Mouse (Mus musculus): ENCODE measurements around the gene Irgm1.

- TF ChIP-seq CTCF (IDR thresholded peaks at IDR 0.05; ENCODE audit: insufficient read depth, low read length) (no peak), POLR2A (IDR thresholded peaks at IDR 0.05; ENCODE audit: borderline replicate concordance, extremely low read depth, low read depth, low read length) (no peak)
Measured at GRCm38 (mm10) chr11:48845244-48845815, 26.2 kb downstream of the Irgm1 start.

Data from lung, adult 2 months (tissue).